Comparison of ENCODE assay signal across 24 mouse cellular contexts in the genomic region with DNA sequence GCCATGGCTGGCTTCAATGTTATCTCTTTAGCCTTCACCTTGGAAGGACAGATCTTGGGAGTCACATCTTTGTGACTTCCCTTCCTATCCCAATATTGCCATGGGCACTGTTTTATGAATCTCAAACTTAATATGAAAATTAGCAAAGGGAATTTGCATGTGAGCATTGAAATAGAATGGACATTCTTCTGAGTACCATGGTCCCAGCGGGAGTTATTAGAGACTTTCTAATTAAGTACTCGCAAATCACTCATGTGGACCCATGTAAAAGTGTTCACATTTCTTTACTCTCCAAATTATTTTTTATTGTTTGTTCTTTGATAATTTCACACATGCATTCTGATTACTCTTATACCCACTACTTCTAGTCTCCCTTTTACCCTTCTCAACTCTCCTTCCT. TPM values are rescaled to one million over a fixed set of nuclear protein-coding genes. Genes with fewer than 3 reads are reported as not detected.
DNase-seq lines count a peak whose midpoint lies in the region; TF ChIP-seq lines count a peak whose summit lies in the region.
"Had no signal": no experiment of that assay in that cellular context is flagged by ENCODE, and none has a peak within 500 bp of the region (broad histone marks: within the 10 kb centered on the region; RNA-seq: fewer than 3 reads in every experiment).

Olfr1427 (minus strand) TSS at position 101 of the 400 bp plus-strand sequence.

- H3K36me3 ChIP-seq in thymus, adult 2 months (ENCODE audit: control insufficient read depth, insufficient read depth, low read length), result no peaks in the 10 kb centered on the region
- H3K36me3 ChIP-seq: G1E had no signal

- H3K27me3 ChIP-seq in thymus, adult 2 months (ENCODE audit: control insufficient read depth, insufficient read depth, low read length), result no peaks in the 10 kb centered on the region
- H3K27me3 ChIP-seq: CH12.LX had no signal

- no peak for TF ChIP-seq POLR2A in cortical plate, adult 2 months (IDR thresholded peaks at IDR 0.05; ENCODE audit: extremely low read depth, insufficient read depth, low read length)
- no peak for TF ChIP-seq POLR2A in thymus, adult 2 months (IDR thresholded peaks at IDR 0.05; ENCODE audit: control insufficient read depth, extremely low read depth, insufficient read depth, low read length, poor library complexity)

- no peaks in the 10 kb centered on the region for H3K4me1 ChIP-seq in cortical plate, adult 2 months (ENCODE audit: control insufficient read depth, insufficient read depth, low read length)
- H3K4me1 ChIP-seq in thymus, adult 2 months (replicated peaks; ENCODE audit: control insufficient read depth, insufficient read depth, low read length), result no peaks in the 10 kb centered on the region

- intact Hi-C loops in left cerebral cortex, adult 2 months (cut with DNase I), result loop anchor here (5.0 kb wide), 1 partner anchor 91 kb away; no protein-coding TSS in a partner anchor
- intact Hi-C loops in left cerebral cortex, postnatal 10 days (cut with DNase I), result no loop called here

- peak within 1 kb of the TSS; percentile 44; the same call in 1 of the 2 replicates for H3K27ac ChIP-seq in left cerebral cortex, adult 2 months
- peak within 1 kb of the TSS; percentile 17; the same call in 1 of the 2 replicates for H3K27ac ChIP-seq in cortical plate, adult 2 months (ENCODE audit: insufficient read depth, low read length)
- H3K27ac ChIP-seq in thymus, adult 2 months (ENCODE audit: control insufficient read depth, insufficient read depth, low read length), result no peak within 1 kb of the TSS

- no peak within 1 kb of the TSS for H3K4me3 ChIP-seq in left cerebral cortex, adult 2 months
- H3K4me3 ChIP-seq in cortical plate, adult 2 months (ENCODE audit: insufficient read depth, low read length), result no peak within 1 kb of the TSS
- H3K4me3 ChIP-seq in thymus, adult 2 months (ENCODE audit: control insufficient read depth, insufficient read depth, low read length), result no peak within 1 kb of the TSS

- DNase-seq in left cerebral cortex, adult 2 months (ENCODE audit: extremely low spot score in 1 of 2, low spot score in 2 of 2), result no peak
- no peak for DNase-seq in left cerebral cortex, postnatal 10 days (ENCODE audit: extremely low spot score in 1 of 2, low spot score in 2 of 2)
- DNase-seq in thymus, adult 2 months, result no peak
- DNase-seq: adrenal gland, adult 2 months; adrenal gland, adult 8-10 months; adrenal gland, postnatal 10 days; adrenal gland, postnatal 14 days; adrenal gland, postnatal 25 days; adrenal gland, postnatal 36 days; B cell, adult 2 months; cerebellum, adult 11 months; cerebellum, adult 11-12 months; cerebellum, adult 18-20 months had no signal

- 100% methylated on average over 2 of the region's 2 CpGs for WGBS in thymus, adult 2 months

- TF ChIP-seq CTCF in left cerebral cortex, adult 2 months (IDR thresholded peaks at IDR 0.05), result no peak
- TF ChIP-seq CTCF in cortical plate, adult 2 months (IDR thresholded peaks at IDR 0.05; ENCODE audit: extremely low read depth, insufficient read depth, low read length), result no peak
- TF ChIP-seq CTCF in thymus, adult 2 months (IDR thresholded peaks at IDR 0.05; ENCODE audit: borderline replicate concordance, control insufficient read depth, extremely low read depth, insufficient read depth, low read length, poor library complexity), result no peak

RNA-seq across cellular contexts. Expression of gene Olfr1427, which starts in this region (rescaled TPM):
- not detected for total RNA-seq in left cerebral cortex, adult 2 months (2021)
- not detected for total RNA-seq in left cerebral cortex, postnatal 10 days (2021)
- polyA plus RNA-seq in cortical plate, adult 2 months (2012; rRNA removed), result not detected in 2 replicates
- polyA plus RNA-seq in thymus, adult 2 months (2012; rRNA removed), result not detected in 2 replicates
- total RNA-seq: adrenal gland, adult 18-20 months; adrenal gland, adult 2 months; adrenal gland, adult 8-10 months; adrenal gland, postnatal 10 days; adrenal gland, postnatal 14 days; adrenal gland, postnatal 25 days; adrenal gland, postnatal 36 days; adrenal gland, postnatal 4 days; CH12.LX; MEL had no signal
- polyA plus RNA-seq: activated CD4-positive, CD25-positive, alpha-beta regulatory T cell, adult 4 months; adrenal gland, adult 2 months; brain, embryonic 14.5 days; C2C12; CD4-positive, CD25-positive, alpha-beta regulatory T cell, adult 4 months; G1E; Patski had no signal
